Mouse (Mus musculus) lung, embryonic 14.5 days (tissue): ENCODE measurements at regions not wholly inside any gene's neighbourhood (a gene's known extent, or its start where the extent isn't known, plus 50 kb on each side); places are given as distances from the start of the nearest gene placed in this dataset.

ENCODE experiments used
- ATAC-seq: fragments of 200-750 bp; cut with Nextera tagmentation; 2 replicates; pipeline ENCODE4 v1.8.0; 2017; ENCODE audit warnings: mild to moderate bottlenecking, moderate TSS enrichment, moderate library complexity; ENCODE audit not compliant: insufficient read depth
- DNase-seq: peaks from one replicate; pipeline ENCODE4 v3.0.0-alpha.2; 2015
- H3K27ac ChIP-seq: fragments of 300-500 bp; sonication (generic); 2 replicates; pipeline ENCODE4 v1.5.1; 2014; ENCODE audit warnings: low read depth, mild to moderate bottlenecking, moderate library complexity
- H3K27me3 ChIP-seq: fragments of 300-500 bp; sonication (generic); 2 replicates; pipeline ENCODE4 v1.6.1; 2014; ENCODE audit warnings: low read length, control low read depth; ENCODE audit not compliant: insufficient read depth
- H3K36me3 ChIP-seq: fragments of 300-500 bp; sonication (generic); 2 replicates; pipeline ENCODE4 v1.6.1; 2014; ENCODE audit warnings: control low read depth; ENCODE audit not compliant: insufficient read depth
- H3K4me1 ChIP-seq: fragments of 300-500 bp; sonication (generic); 2 replicates; pipeline ENCODE4 v1.6.1; 2014; ENCODE audit warnings: antibody characterized with exemption, control low read depth; ENCODE audit not compliant: insufficient read depth
- H3K4me2 ChIP-seq: fragments of 300-500 bp; sonication (generic); 2 replicates; pipeline ENCODE4 v1.6.1; 2014; ENCODE audit warnings: mild to moderate bottlenecking
- H3K4me3 ChIP-seq: fragments of 300-500 bp; sonication (generic); 2 replicates; pipeline ENCODE4 v1.5.1; 2014; ENCODE audit warnings: low read depth, low read length
- H3K9ac ChIP-seq: fragments of 300-500 bp; sonication (generic); 2 replicates; pipeline ENCODE4 v1.6.1; 2014
- H3K9me3 ChIP-seq: fragments of 300-500 bp; sonication (generic); 2 replicates; pipeline ENCODE4 v1.6.1; 2016; ENCODE audit warnings: low read depth, low read length, control low read depth
- CTCF ChIP-seq: IDR thresholded peaks from 2 replicates; pipeline ENCODE4 v1.5.1; 2016; ENCODE audit warnings: antibody characterized with exemption, low read depth

DNA sequence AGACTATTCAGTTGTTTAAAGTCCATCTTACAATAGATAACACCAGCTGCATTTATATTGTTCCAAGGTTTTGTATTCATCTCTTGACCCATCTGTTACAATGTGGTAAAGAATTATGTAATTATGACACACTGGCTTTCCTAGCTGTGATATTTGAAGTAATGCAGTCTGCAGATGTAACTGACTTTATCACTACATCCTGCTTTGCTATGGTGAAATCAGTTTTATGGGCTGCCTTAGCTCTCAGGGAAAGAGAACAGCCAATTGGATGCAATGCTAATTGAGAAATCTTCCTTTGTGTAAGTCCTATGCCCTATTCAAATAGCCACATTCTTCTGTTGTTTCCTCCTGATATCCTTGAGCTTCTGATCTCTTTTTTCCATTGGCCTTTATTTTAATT lies 278.2 kb upstream of the Slc8a1 start:
- H3K9me3 ChIP-seq = no peaks in the 10 kb centered on the region
- no peak overlapping the region for H3K4me3 ChIP-seq
- H3K27me3 ChIP-seq = no peaks in the 10 kb centered on the region
- no peak overlapping the region for H3K9ac ChIP-seq
- no peak overlapping the region for H3K27ac ChIP-seq
- ATAC-seq (no peak), DNase-seq (no peak)
- TF ChIP-seq CTCF = no peak
- H3K36me3 ChIP-seq = no peaks in the 10 kb centered on the region
- no peak overlapping the region for H3K4me2 ChIP-seq
- H3K4me1 ChIP-seq = no peaks in the 10 kb centered on the region

DNA sequence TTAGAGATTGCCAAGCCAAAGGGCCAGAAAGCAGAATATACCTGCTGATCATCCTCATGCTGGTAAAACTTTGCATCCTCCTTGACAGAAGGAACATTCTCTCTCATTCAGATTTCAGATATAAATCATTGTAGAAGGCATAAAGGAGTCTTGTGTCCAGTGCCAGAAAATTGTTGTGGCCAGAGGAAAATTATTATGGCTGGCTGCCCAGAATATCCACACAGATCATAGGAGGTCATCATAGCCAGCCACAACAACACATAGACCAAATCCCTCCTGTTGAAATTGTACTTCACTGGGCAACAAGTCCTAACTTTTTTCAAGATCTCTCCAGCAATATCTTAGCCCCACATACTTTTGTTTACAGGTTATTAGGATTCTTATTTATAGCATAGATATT lies 256.3 kb upstream of the Slc8a1 start:
- Histone ChIP-seq H3K9me3 (no peaks in the 10 kb centered on the region), H3K27me3 (no peaks in the 10 kb centered on the region), H3K4me1 (no peaks in the 10 kb centered on the region), H3K27ac (no peak overlapping the region), H3K4me2 (no peak overlapping the region), H3K4me3 (no peak overlapping the region), H3K36me3 (no peaks in the 10 kb centered on the region), H3K9ac (no peak overlapping the region)
- no peak for TF ChIP-seq CTCF
- DNase-seq (peak; percentile 13), ATAC-seq (no peak)
